Mouse (Mus musculus) testis, adult 2 months (tissue): ENCODE measurements around the gene Cbx4. TPM values are rescaled to one million over a fixed set of nuclear protein-coding genes. Genes with fewer than 3 reads are reported as not detected.

Source experiments
- H3K27ac ChIP-seq: fragments of 200-500 bp; 2 replicates; pipeline ENCODE4 v1.5.1; 2012; ENCODE audit warnings: low read depth, low read length; ENCODE audit not compliant: control insufficient read depth, insufficient read depth
- H3K27me3 ChIP-seq: fragments of 200-500 bp; 2 replicates; pipeline ENCODE4 v1.6.1; 2012; ENCODE audit warnings: mild to moderate bottlenecking, low read length, moderate library complexity; ENCODE audit not compliant: control insufficient read depth, insufficient read depth
- H3K36me3 ChIP-seq: fragments of 200-500 bp; 2 replicates; pipeline ENCODE4 v1.6.1; 2012; ENCODE audit warnings: mild to moderate bottlenecking, low read length; ENCODE audit not compliant: control insufficient read depth, insufficient read depth
- H3K4me1 ChIP-seq: fragments of 200-500 bp; 2 replicates; pipeline ENCODE4 v1.6.1; 2012; ENCODE audit warnings: low read length; ENCODE audit not compliant: control insufficient read depth, insufficient read depth
- H3K4me3 ChIP-seq: fragments of 200-500 bp; 2 replicates; pipeline ENCODE4 v1.5.1; 2012; ENCODE audit warnings: low read depth, mild to moderate bottlenecking, low read length, moderate library complexity, mixed read lengths; ENCODE audit not compliant: control insufficient read depth
- CTCF ChIP-seq: fragments of 200-500 bp; IDR thresholded peaks from 2 replicates; pipeline ENCODE4 v1.5.1; 2012; ENCODE audit warnings: low read depth, mild to moderate bottlenecking, inconsistent platforms, low read length, moderate library complexity; ENCODE audit not compliant: control insufficient read depth, insufficient read depth, insufficient replicate concordance
- POLR2A ChIP-seq: fragments of 200-500 bp; IDR thresholded peaks from 2 replicates; pipeline ENCODE4 v1.6.1; 2012; ENCODE audit warnings: low read depth, mild to moderate bottlenecking, inconsistent platforms, low read length, moderate library complexity; ENCODE audit not compliant: control insufficient read depth
- polyA plus RNA-seq: library from polyadenylated mRNA; depleted of rRNA; stranded (reverse); fragments of >200 nt; gene quantifications from 2 replicates; pipeline ENCODE4 v1.2.3, GENCODE M21; 2012; rRNA removed

Cbx4 gene
- 3.3 and 3.8 TPM in 2 replicates for polyA plus RNA-seq

DNA sequence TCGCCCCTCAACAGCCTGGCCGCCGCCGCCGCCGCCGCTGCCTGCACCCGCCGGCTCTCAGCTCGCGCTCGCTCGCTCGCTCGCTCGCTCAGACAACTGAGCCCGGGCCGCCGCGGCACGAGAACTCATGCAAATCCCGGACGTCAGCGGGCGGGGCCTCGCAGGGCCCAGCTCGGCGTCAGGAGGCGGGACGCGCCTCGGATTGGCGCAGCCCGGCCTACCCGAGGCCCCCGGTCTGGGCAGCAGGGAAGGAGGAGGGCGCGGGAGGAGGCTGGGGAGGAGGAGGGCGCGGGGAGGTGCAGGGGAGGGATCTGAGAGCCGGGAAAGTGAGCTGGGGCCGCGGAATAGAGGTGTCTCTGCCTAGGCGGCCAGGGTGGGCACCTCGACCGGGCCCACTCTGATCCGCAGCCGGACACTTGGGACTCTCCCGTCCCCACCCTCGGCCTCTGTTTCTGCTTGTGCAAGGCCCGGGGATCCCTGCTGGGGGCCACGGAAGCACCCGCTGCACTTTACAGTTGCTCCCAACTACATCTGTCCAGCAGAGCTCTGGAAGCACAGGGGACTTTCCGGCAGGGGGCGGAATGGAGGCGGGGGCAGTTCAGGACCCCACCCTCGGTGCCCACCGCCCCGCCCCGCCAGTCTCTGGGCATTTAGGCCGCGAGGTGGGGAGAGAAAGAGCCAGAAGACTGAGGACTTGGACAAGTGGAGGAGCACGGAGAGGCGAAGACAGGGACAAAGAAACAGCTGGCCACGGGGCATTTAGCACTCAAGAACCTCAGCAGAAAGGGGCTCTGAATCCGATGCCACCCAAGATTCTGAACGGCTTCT is at the start of gene Cbx4:
Cbx4 (minus strand) TSS at position 78 of the 828 bp plus-strand sequence.
- peaks cover 67% of the 10 kb centered on the region for H3K4me1 ChIP-seq
- H3K36me3 ChIP-seq, result no peaks in the 10 kb centered on the region
- peak within 1 kb of the TSS; percentile 86 for H3K4me3 ChIP-seq

DNA sequence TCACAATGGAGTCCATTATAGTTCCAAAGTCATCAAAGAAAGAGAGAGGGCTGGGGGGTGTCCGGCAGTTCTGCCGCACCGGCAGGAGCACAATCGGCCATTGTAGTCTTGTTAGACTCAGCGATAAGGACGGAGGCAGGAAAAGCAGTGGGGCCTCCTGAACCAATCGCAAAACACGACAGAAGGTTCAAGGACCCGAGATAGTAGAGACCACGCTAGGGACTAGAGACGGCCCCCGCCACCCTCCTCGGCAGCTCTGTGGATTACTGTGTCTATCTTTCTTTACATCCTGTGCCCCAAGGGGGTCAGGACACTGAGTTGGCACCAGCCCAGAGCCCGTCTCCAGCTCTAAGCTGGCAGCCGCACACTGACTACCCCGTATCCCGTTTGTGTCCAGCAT is 48.6 kb upstream of the Cbx4 start:
- TF ChIP-seq CTCF (no peak), POLR2A (no peak)
- no peaks in the 10 kb centered on the region for H3K27me3 ChIP-seq
- H3K4me3 ChIP-seq, result no peak overlapping the region

More for the DNA sequence above, at the start of gene Cbx4:
- H3K27me3 ChIP-seq, result peaks cover 2% of the 10 kb centered on the region; the same call in 1 of the 2 replicates
- TF ChIP-seq CTCF (no peak), POLR2A (peak; percentile 70)
- H3K27ac ChIP-seq, result peak within 1 kb of the TSS; percentile 73

DNA sequence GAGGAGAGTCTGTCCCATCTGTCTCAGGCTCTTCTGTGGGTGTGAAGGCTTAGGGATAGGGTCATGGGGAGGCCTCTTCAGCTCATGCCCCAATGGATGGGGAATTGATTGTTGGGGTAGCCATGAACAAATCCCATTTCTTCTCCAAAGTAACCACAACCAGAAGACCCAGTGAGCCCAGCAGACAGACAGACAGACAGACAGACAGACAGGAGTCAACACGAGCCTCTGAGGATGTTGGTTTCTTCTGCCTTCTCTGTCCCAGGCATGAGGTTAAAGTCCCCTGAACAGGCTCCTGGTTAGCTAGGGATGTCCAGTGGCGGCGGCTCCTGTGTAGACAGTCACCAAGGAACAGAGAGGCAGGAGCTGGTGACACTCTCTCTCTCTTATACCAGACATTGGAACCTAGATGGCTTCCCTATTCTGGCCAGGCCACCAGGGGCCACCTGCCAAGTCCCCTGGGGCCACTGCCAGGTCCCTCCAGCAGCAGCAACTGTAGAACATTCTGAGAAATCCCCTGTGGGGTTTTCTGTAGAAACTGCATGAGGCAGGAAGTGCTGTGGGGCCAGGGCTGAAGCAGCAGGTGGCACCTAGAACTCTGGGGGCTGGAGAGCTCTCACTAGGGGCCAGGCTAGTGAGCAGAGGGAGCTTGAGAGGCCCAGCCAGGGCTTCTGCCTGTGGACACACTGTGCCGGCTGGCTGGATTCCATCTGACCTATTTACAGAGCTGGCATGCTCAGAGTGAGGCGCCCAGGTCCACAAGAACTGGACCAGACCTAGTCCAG is 47.6 kb upstream of the Cbx4 start:
- peaks cover 3% of the 10 kb centered on the region; the same call in 1 of the 2 replicates for H3K4me1 ChIP-seq

More for the DNA sequence above, 48.6 kb upstream of the Cbx4 start:
- Histone ChIP-seq H3K27ac (peak overlapping the region; percentile 83; the same call in 1 of the 2 replicates), H3K4me1 (0 out of 2 replicates have a peak, but pooled peaks cover 2% of the 10 kb centered on the region), H3K36me3 (no peaks in the 10 kb centered on the region)

DNA sequence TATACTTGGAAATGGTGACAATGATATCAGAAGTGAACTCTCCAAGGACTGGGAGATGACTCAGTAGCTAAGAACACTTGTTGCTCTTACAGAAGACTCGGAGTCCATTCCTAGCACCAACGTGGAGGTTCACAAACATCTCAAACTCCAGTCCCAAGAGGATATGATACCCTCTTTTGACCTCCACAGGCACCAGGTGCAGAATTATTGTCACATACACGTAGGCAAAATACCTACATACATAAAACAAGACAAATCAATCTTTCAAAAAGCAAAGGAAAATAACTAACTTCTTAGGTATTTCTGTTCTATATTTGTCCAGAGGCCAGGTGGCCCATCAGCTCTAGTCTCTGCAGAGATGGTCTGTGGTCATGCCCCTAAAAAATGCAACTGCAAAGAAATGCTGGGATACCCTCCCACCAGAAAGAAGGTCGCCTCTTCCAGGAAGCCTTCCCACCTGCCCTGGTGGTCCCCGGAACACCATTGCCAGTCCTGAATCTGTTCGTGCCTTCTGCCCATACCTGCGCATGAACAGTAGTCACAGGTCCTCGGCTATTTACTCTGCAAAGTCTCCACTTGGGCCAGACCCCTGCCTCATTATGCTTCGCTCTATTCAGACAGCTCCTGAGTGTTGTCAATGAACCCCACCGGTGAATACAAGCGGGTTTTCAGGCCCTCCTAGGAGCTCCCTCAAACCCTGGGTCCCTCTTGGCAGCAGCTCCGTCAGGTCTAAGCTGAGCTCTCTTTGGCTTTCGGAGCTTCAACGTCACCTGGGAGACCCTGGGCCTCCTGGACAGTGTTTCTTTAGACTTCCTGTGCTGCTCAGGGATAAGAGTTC is 46.4 kb upstream of the Cbx4 start:
- Histone ChIP-seq H3K27me3 (no peaks in the 10 kb centered on the region), H3K4me3 (no peak overlapping the region), H3K4me1 (peaks cover 5% of the 10 kb centered on the region; the same call in 1 of the 2 replicates)

More for the DNA sequence above, 47.6 kb upstream of the Cbx4 start:
- TF ChIP-seq CTCF (no peak), POLR2A (no peak)
- Histone ChIP-seq H3K27me3 (no peaks in the 10 kb centered on the region), H3K27ac (peak overlapping the region; percentile 45; the same call in 1 of the 2 replicates), H3K36me3 (no peaks in the 10 kb centered on the region), H3K4me3 (no peak overlapping the region)

DNA sequence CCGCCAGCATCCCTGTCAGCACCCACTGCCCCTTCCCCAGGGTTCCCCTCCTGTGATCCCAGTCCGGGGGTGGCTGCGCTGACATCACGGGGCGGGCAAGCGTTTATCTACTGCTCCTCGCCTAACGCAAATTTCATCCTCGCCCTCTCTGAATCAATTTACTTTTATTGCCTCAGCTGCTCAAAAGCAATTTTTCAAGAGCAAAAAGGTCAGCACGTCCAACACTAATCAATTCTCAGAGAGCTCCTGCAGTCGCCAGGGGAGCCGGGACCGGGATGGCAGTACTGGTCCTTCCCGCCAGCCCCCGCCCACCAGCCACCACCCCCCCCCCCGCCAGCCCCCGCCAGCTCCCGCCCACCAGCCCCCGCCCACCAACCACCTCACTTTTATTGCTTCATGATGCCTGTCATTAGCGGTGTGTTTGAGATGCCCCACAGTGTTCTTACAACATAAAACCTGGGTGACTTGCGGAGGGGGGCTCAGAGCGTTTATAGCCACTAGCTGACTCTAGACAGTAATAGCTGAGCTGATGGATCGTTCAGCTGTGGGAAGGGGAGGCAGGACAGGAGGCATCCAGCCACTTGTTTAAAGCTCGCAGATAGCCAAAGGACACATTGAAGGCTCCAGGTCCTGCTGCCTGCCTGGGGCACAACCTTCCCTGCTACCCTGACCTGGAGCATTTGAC is 44.2 kb upstream of the Cbx4 start:
- peaks cover 5% of the 10 kb centered on the region; the same call in 1 of the 2 replicates for H3K4me1 ChIP-seq
- no peaks in the 10 kb centered on the region for H3K27me3 ChIP-seq
- TF ChIP-seq POLR2A, result no peak
- TF ChIP-seq CTCF, result no peak
- no peak overlapping the region for H3K27ac ChIP-seq
- H3K36me3 ChIP-seq, result no peaks in the 10 kb centered on the region
- H3K4me3 ChIP-seq, result no peak overlapping the region

More for the DNA sequence above, 46.4 kb upstream of the Cbx4 start:
- TF ChIP-seq POLR2A, result no peak
- TF ChIP-seq CTCF, result no peak
- Histone ChIP-seq H3K36me3 (no peaks in the 10 kb centered on the region), H3K27ac (no peak overlapping the region)
